Mouse (Mus musculus) stomach, postnatal 0 days (tissue): ENCODE data around the gene Tex14. TPM values are rescaled to one million over a fixed set of nuclear protein-coding genes. Genes with fewer than 3 reads are reported as not detected.
"Not testable (repeated sequence)": the region's sequence is repeated elsewhere in the genome, so short reads cannot be mapped to it uniquely, and the experiment has no call there.

Source experiments
- ATAC-seq: fragments of 200-750 bp; cut with Nextera tagmentation; 2 replicates; pipeline ENCODE4 v1.8.0; 2017; ENCODE audit not compliant: low FRiP score, low TSS enrichment
- DNase-seq: peaks from one replicate; pipeline ENCODE4 v3.0.0-alpha.2; 2016; ENCODE audit warnings: low spot score
- H3K27ac ChIP-seq: fragments of 300-500 bp; sonication (generic); replicated peaks from 2 replicates; pipeline ENCODE4 v1.5.1; 2014; ENCODE audit warnings: mild to moderate bottlenecking, control low read depth
- H3K27me3 ChIP-seq: fragments of 300-500 bp; sonication (generic); 2 replicates; pipeline ENCODE4 v1.6.1; 2014; ENCODE audit warnings: low read length; ENCODE audit not compliant: control insufficient read depth, insufficient read depth
- H3K36me3 ChIP-seq: fragments of 300-500 bp; sonication (generic); 2 replicates; pipeline ENCODE4 v1.6.1; 2014; ENCODE audit warnings: low read length, mixed read lengths; ENCODE audit not compliant: control insufficient read depth, insufficient read depth
- H3K4me1 ChIP-seq: fragments of 300-500 bp; sonication (generic); replicated peaks from 2 replicates; pipeline ENCODE4 v1.6.1; 2014; ENCODE audit warnings: antibody characterized with exemption; ENCODE audit not compliant: control insufficient read depth, insufficient read depth
- H3K4me2 ChIP-seq: fragments of 300-500 bp; sonication (generic); replicated peaks from 2 replicates; pipeline ENCODE4 v1.6.1; 2014; ENCODE audit warnings: low read depth, mild to moderate bottlenecking, control low read depth, moderate library complexity
- H3K4me3 ChIP-seq: fragments of 300-500 bp; sonication (generic); 2 replicates; pipeline ENCODE4 v1.5.1; 2014; ENCODE audit warnings: low read depth, low read length, control low read depth
- H3K9ac ChIP-seq: fragments of 300-500 bp; sonication (generic); 2 replicates; pipeline ENCODE4 v1.6.1; 2014; ENCODE audit warnings: mild to moderate bottlenecking, low read length, control low read depth, mixed read lengths
- H3K9me3 ChIP-seq: fragments of 300-500 bp; sonication (generic); 2 replicates; pipeline ENCODE4 v1.6.1; 2016; ENCODE audit warnings: low read length; ENCODE audit not compliant: control insufficient read depth
- CTCF ChIP-seq: IDR thresholded peaks from 2 replicates; pipeline ENCODE4 v1.5.1; 2016; ENCODE audit warnings: antibody characterized with exemption, low read depth, mild to moderate bottlenecking, moderate library complexity
- EP300 ChIP-seq: optimal IDR thresholded peaks from 2 replicates; pipeline ENCODE3; 2016; ENCODE audit warnings: antibody characterized with exemption
- WGBS: fragments of 180-500 bp; shearing (Covaris S2); extraction: QIAGEN DNeasy Blood & Tissue Kit; methylation state at CpG from one replicate; pipeline ENCODE4 v1.1.7; 2014; 5-methylcytosine and 5-hydroxymethylcytosine counted together
- polyA plus RNA-seq: library from polyadenylated mRNA; unstranded; fragments of >200 nt; fragmentation: Nextera tagmentation; extraction: Ambion mirVana; gene quantifications from 2 replicates; pipeline ENCODE4 v1.2.1, GENCODE M21; 2015

Gene Tex14
- polyA plus RNA-seq, 1 experiment from 2014 or later = 0.98 TPM

DNA sequence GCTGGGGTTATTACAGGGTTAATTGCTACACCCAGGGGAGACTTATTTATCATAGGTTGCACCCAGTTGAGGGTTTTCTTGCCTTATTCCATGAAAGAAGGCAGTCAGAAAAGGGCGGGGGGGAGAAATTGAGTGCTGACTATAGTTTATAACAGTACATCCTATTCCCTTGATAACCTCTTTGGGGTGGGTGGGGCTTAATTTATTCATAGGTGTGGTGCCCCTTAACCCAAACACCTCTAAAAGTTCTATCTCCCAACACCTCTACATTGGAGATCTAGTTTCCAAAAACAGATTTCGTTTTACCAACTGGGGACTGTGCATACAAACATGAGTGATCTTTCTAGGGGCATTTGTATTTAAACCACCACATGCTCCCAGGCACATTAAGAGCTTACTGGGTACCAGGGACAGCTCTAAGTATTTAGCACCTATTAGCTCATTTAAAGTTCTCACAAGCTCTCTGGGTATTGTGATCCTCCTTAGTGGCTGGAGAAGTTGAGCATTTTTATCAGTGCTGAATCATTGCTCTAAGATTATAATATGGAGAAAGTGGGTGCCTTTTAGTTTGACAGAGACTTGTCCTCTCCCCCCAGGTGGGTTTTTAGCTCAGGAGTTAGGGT is 23.3 kb downstream of the Tex14 start:
- Histone ChIP-seq H3K4me1 (no peaks in the 10 kb centered on the region), H3K36me3 (no peaks in the 10 kb centered on the region), H3K9me3 (no peaks in the 10 kb centered on the region), H3K9ac (no peak overlapping the region), H3K4me3 (no peak overlapping the region), H3K27me3 (no peaks in the 10 kb centered on the region), H3K27ac (no peak overlapping the region), H3K4me2 (no peak overlapping the region)
- WGBS = 57% methylated on average over 2 of the region's 2 CpGs
- DNase-seq = no peak
- no peak for ATAC-seq
- TF ChIP-seq EP300 (no peak), CTCF (no peak)

DNA sequence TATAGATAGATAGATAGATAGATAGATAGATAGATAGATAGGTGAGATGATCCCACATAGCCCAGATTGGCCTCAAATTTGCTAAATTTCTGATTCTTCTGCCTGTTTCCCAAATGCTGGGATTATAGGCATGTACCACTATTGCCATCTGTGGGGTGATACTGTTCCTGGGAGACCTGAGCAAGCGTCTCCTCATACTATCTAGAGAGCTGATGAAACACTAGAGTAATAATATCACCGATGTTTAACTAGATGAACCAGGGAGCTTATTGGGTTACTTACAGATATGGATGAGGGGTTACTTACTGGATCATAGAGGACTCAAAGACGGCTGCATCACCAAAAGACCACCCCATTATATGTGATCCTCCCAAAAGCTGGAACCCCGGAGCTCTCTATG is 24.5 kb downstream of the Tex14 start:
- Histone ChIP-seq H3K4me2 (no peak overlapping the region), H3K36me3 (no peaks in the 10 kb centered on the region), H3K9ac (no peak overlapping the region), H3K27me3 (no peaks in the 10 kb centered on the region), H3K9me3 (no peaks in the 10 kb centered on the region), H3K4me3 (no peak overlapping the region), H3K27ac (no peak overlapping the region), H3K4me1 (no peaks in the 10 kb centered on the region)
- ATAC-seq = no peak
- no peak for DNase-seq
- TF ChIP-seq CTCF (no peak), EP300 (no peak)
- 81% methylated on average over 4 of the region's 4 CpGs for WGBS

DNA sequence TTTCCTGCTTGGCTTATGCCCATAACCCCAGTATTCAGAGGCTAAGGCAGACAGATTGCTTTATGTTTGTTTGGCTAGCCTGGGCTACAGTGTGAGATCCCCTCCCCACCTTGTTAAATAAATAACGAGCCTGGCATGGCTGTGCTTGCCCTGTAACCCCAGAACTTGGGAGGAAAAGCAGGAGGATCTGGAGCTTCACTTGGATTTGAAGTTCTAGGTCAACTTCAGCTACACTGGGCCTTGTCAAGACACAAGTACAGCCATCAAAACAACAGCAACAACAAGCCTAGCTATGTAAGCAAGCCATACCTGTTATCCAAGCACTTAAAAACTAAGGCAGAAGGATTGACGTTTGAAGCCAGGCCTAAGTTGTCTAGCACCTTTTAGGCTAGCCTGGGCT is 25.5 kb downstream of the Tex14 start:
- no peak overlapping the region for H3K9ac ChIP-seq

DNA sequence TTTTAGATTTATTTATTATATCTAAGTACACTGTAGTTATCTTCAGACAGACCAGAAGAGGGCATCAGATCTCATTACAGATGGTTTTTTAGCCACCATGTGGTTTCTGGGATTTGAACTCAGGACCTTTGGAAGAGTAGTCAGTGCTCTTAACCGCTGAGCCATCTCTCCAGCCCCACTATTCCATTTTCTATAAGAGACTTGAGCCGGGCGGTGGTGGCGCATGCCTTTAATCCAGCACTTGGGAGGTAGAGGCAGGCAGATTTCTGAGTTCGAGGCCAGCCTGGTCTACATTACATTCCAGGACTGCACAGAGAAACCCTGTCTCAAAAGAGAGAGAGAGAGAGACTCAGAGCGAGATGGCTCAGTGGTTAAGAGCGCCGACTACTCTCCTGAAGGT is 26.9 kb downstream of the Tex14 start:
- not testable (repeated sequence) for H3K9me3 ChIP-seq, H3K9ac ChIP-seq, H3K4me2 ChIP-seq, H3K4me3 ChIP-seq, ATAC-seq, H3K27me3 ChIP-seq, H3K36me3 ChIP-seq, H3K4me1 ChIP-seq, H3K27ac ChIP-seq, DNase-seq
- WGBS = 91% methylated on average over 8 of the region's 8 CpGs
- TF ChIP-seq CTCF = peak; percentile 34

More for the DNA sequence above, 25.5 kb downstream of the Tex14 start:
- H3K9me3 ChIP-seq = no peaks in the 10 kb centered on the region
- H3K27me3 ChIP-seq = no peaks in the 10 kb centered on the region
- WGBS = 69% methylated on average over 2 of the region's 2 CpGs
- no peak for ATAC-seq
- DNase-seq = no peak
- H3K4me3 ChIP-seq = no peak overlapping the region
- no peak overlapping the region for H3K4me2 ChIP-seq
- no peaks in the 10 kb centered on the region for H3K4me1 ChIP-seq
- no peak for TF ChIP-seq CTCF
- no peak for TF ChIP-seq EP300
- H3K27ac ChIP-seq = no peak overlapping the region
- H3K36me3 ChIP-seq = no peaks in the 10 kb centered on the region

DNA sequence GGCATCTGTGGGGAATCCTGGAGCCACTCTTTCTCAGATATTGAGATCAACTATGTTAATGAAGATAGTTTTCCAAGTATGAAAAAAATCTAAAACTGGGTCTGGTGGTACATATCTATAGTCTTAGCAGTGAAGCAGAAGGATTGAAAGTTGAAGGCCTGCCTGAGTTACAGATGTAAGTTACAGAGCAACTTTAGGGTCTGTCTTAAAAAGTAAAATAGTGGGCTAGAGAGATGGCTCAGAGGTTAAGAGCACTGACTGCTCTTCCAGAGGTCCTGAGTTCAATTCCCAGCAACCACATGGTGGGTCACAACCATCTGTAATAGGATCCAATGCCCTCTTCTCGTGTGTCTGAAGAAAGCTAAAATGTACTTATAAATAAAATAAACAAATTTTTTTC is 27.6 kb downstream of the Tex14 start:
- WGBS = 68% methylated on average over 1 of the region's 1 CpGs
- no peaks in the 10 kb centered on the region for H3K27me3 ChIP-seq
- TF ChIP-seq EP300 (no peak), CTCF (no peak)

DNA sequence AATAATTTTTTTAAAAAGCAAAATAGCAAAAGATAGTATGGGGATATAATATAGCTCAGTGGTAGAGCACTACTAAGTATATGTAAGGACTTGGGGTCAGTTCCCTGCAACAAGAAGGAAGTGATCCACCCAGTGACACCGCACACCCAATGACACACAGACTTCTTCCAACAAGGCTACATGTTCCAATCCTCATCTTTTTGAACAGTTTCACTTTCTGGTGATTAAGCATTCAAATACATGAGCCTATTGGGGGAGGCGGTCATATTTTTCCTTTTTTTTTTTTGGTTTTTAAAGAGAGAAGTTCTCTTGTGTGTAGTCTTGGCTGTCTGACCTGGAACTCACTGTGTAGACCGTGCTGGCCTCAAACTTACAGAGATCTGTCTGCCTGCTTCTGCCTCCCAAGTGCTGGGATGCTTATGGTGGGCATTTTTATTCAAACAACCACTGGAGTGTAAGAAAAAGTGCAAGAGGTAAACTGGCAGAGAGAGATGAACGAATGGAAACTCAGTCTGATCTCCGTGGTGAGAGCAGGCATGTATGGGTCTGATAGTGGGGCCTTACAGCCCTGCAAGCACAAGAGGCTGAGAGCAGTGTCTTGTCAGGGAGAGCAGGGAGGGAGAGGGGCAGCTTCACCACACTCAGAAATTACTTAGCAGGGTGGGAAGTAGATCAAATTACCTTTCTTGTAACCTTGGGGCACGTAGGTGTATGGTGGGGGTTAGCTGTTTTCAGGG is 28.2 kb downstream of the Tex14 start:
- no peak overlapping the region for H3K9ac ChIP-seq
- H3K4me2 ChIP-seq = no peak overlapping the region
- TF ChIP-seq EP300 = no peak
- DNase-seq = no peak
- H3K27me3 ChIP-seq = no peaks in the 10 kb centered on the region
- H3K36me3 ChIP-seq = no peaks in the 10 kb centered on the region
- 50% methylated on average over 6 of the region's 6 CpGs for WGBS
- no peak for ATAC-seq
- no peak overlapping the region for H3K4me3 ChIP-seq
- no peaks in the 10 kb centered on the region for H3K9me3 ChIP-seq
- H3K4me1 ChIP-seq = no peaks in the 10 kb centered on the region
- no peak overlapping the region for H3K27ac ChIP-seq

More for the DNA sequence above, 27.6 kb downstream of the Tex14 start:
- no peaks in the 10 kb centered on the region for H3K36me3 ChIP-seq
- H3K9ac ChIP-seq = no peak overlapping the region
- H3K4me1 ChIP-seq = no peaks in the 10 kb centered on the region
- H3K4me2 ChIP-seq = no peak overlapping the region
- DNase-seq = no peak
- no peak overlapping the region for H3K27ac ChIP-seq
- no peak overlapping the region for H3K4me3 ChIP-seq
- ATAC-seq = no peak
- no peaks in the 10 kb centered on the region for H3K9me3 ChIP-seq

DNA sequence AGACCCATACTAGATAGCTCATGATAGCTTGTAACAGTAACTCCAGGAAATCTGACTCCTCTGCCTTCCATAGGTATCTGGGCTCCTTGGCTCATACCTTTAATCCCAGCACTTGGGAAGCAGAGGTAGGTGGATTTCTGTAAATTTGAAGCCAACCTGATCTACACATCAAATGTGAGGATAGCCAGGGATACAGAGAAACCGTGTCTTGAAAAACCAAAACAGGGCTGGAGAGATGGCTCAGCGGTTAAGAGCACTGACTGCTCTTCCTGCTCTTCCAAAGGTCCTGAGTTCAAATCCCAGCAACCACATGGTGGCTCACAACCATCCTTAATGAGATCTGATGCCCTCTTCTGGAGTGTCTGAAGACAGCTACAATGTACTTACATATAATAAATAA is 30.2 kb downstream of the Tex14 start:
- not testable (repeated sequence) for H3K9me3 ChIP-seq, H3K27ac ChIP-seq, DNase-seq, H3K36me3 ChIP-seq, ATAC-seq, H3K4me1 ChIP-seq, H3K4me2 ChIP-seq, H3K27me3 ChIP-seq, H3K9ac ChIP-seq, H3K4me3 ChIP-seq
- 87% methylated on average over 2 of the region's 2 CpGs for WGBS
